ENCODE assay signal across 9 mouse cellular contexts in genomic region chr13:112994191-112994590, GRCm38 (mm10). TPM values are rescaled to one million over a fixed set of nuclear protein-coding genes. Genes with fewer than 3 reads are reported as not detected.
DNase-seq lines count a peak whose midpoint lies in the region; ATAC-seq and TF ChIP-seq lines count a peak whose summit lies in the region.
"Had no signal": no experiment of that assay in that cellular context is flagged by ENCODE, and none has a peak within 500 bp of the region (broad histone marks: within the 10 kb centered on the region; RNA-seq: fewer than 3 reads in every experiment).

No protein-coding gene starts in this region.

- peaks cover 3% of the 10 kb centered on the region; the same call in 1 of the 2 replicates for H3K36me3 ChIP-seq in ES-E14 (ENCODE audit: control insufficient read depth, insufficient read depth, low read length, poor library complexity, severe bottlenecking)
- H3K36me3 ChIP-seq in embryonic facial prominence, embryonic 15.5 days, result no peaks in the 10 kb centered on the region
- H3K36me3 ChIP-seq in hindbrain, embryonic 16.5 days (ENCODE audit: control insufficient read depth, insufficient read depth, low read length), result no peaks in the 10 kb centered on the region

- H3K9ac ChIP-seq in ES-E14 (ENCODE audit: insufficient read depth, low read depth, low read length, poor library complexity, severe bottlenecking), result peak overlapping the region; percentile 64
- H3K9ac ChIP-seq in embryonic facial prominence, embryonic 15.5 days, result no peak overlapping the region
- H3K9ac ChIP-seq in hindbrain, embryonic 16.5 days (ENCODE audit: low read depth, low read length), result peak overlapping the region; percentile 45

- H3K27ac ChIP-seq in ES-E14 (ENCODE audit: insufficient read depth, low read depth, low read length, poor library complexity, severe bottlenecking), result no peak overlapping the region
- no peak overlapping the region; the same call in 1 of the 2 replicates for H3K27ac ChIP-seq in bone marrow, adult 2 months (ENCODE audit: control insufficient read depth, insufficient read depth, low read depth, low read length, poor library complexity)
- no peak overlapping the region for H3K27ac ChIP-seq in embryonic facial prominence, embryonic 15.5 days (replicated peaks)
- no peak overlapping the region for H3K27ac ChIP-seq in hindbrain, embryonic 16.5 days (ENCODE audit: low read depth, low read length)

- under 1% methylated on average over 25 of the region's 25 CpGs for WGBS in bone marrow, adult 2 months
- WGBS in embryonic facial prominence, embryonic 15.5 days, result under 1% methylated on average over 25 of the region's 25 CpGs
- WGBS in hindbrain, embryonic 16.5 days, result 1% methylated on average over 25 of the region's 25 CpGs

- peaks cover 92% of the 10 kb centered on the region for H3K27me3 ChIP-seq in embryonic facial prominence, embryonic 15.5 days
- H3K27me3 ChIP-seq in hindbrain, embryonic 16.5 days (replicated peaks; ENCODE audit: control insufficient read depth, insufficient read depth, low read length), result peaks cover 73% of the 10 kb centered on the region

- peak; percentile 73 for DNase-seq in ES-E14 (ENCODE audit: low read depth, low spot score)
- peak; percentile 38 for DNase-seq in left cerebral cortex, postnatal 36 days (ENCODE audit: low spot score in 2 of 2)
- DNase-seq in right cerebral cortex, postnatal 25 days, result peak; percentile 39
- no peak for DNase-seq in gastrocnemius, postnatal 25 days

- no peaks in the 10 kb centered on the region; a peak in 1 of 4 replicates for H3K4me1 ChIP-seq in ES-E14 (ENCODE audit: control insufficient read depth in 2 of 2, insufficient read depth in 2 of 2, low read length in 2 of 2, poor library complexity in 1 of 2)
- H3K4me1 ChIP-seq in bone marrow, adult 2 months (ENCODE audit: control insufficient read depth, insufficient read depth, low read length), result peaks cover 5% of the 10 kb centered on the region
- H3K4me1 ChIP-seq in embryonic facial prominence, embryonic 15.5 days, result peaks cover 33% of the 10 kb centered on the region
- H3K4me1 ChIP-seq in hindbrain, embryonic 16.5 days (ENCODE audit: control insufficient read depth, insufficient read depth, low read depth, low read length), result peaks cover 23% of the 10 kb centered on the region

- ATAC-seq in embryonic facial prominence, embryonic 15.5 days (ENCODE audit: insufficient number of reproducible peaks, low FRiP score, low TSS enrichment, low read depth), result peak; percentile 49; the same call in 1 of the 2 replicates
- ATAC-seq in hindbrain, embryonic 16.5 days, result peak; percentile 71
- ATAC-seq in megakaryocyte progenitor cell, adult 5-6 weeks (replicated peaks; ENCODE audit: poor library complexity), result peak; percentile 66

- peak overlapping the region; percentile 70 for H3K4me2 ChIP-seq in embryonic facial prominence, embryonic 15.5 days (replicated peaks)
- peak overlapping the region; percentile 66 for H3K4me2 ChIP-seq in hindbrain, embryonic 16.5 days (ENCODE audit: low read length)

- peak overlapping the region; percentile 72 to 79 for H3K4me3 ChIP-seq in ES-E14 (ENCODE audit: insufficient read depth in 1 of 2, low read depth in 1 of 2, low read length in 2 of 2, poor library complexity in 1 of 2, severe bottlenecking in 1 of 2)
- peak overlapping the region; percentile 47 for H3K4me3 ChIP-seq in bone marrow, adult 2 months (replicated peaks; ENCODE audit: control insufficient read depth, low read depth, low read length)
- peak overlapping the region; percentile 42 for H3K4me3 ChIP-seq in embryonic facial prominence, embryonic 15.5 days (replicated peaks)
- peak overlapping the region; percentile 46 for H3K4me3 ChIP-seq in hindbrain, embryonic 16.5 days (ENCODE audit: low read length)

- intact Hi-C loops in left cerebral cortex, postnatal 36 days (cut with DNase I), result no loop called here

- TF ChIP-seq CTCF in bone marrow, adult 2 months (IDR thresholded peaks at IDR 0.05; ENCODE audit: control insufficient read depth, insufficient read depth, low read length), result peak; percentile 88

- no peaks in the 10 kb centered on the region for H3K9me3 ChIP-seq in ES-E14 (ENCODE audit: control insufficient read depth, insufficient read depth, low read depth, low read length)
- H3K9me3 ChIP-seq in embryonic facial prominence, embryonic 15.5 days (replicated peaks), result no peaks in the 10 kb centered on the region
- no peaks in the 10 kb centered on the region for H3K9me3 ChIP-seq in hindbrain, embryonic 16.5 days (ENCODE audit: control insufficient read depth, low read length)

- in situ Hi-C loops in ES-E14 (cut with MboI; ENCODE audit: low sequenced_read_pairs in 2 of 2, unreplicated experiment in 2 of 2), result no loop called here

- TF ChIP-seq POLR2A in bone marrow, adult 2 months (IDR thresholded peaks at IDR 0.05; ENCODE audit: borderline replicate concordance, control insufficient read depth, low read depth, low read length), result no peak

TF ChIP-seq in ES-E14, 5 proteins besides CTCF, POLR2A, EP300 and RAD21:
- no peak for TF ChIP-seq ZNF384 (IDR thresholded peaks at IDR 0.05; ENCODE audit: low read depth, low read length)

RNA-seq across cellular contexts. Expression of gene Mcidas, which starts 0.5 kb away (rescaled TPM):
- total RNA-seq in ES-E14 (2012; rRNA removed), result not detected in 2 replicates
- polyA plus RNA-seq in bone marrow, adult 2 months (2011; ENCODE audit: insufficient read depth, insufficient read length, low replicate concordance, missing spikeins), result not detected in 2 replicates
- 5.6 and 14.0 TPM in 2 replicates for polyA plus RNA-seq in embryonic facial prominence, embryonic 15.5 days (2015; fragmentation: Nextera tagmentation; extraction: Ambion mirVana)
- polyA plus RNA-seq in hindbrain, embryonic 16.5 days (2015; fragmentation: Nextera tagmentation; extraction: Ambion mirVana), result 0.55 and 0.62 TPM in 2 replicates
- total RNA-seq in left cerebral cortex, postnatal 36 days (2021), result under 1 TPM; 0.39 to 0.69 TPM
- not detected in 2 replicates for total RNA-seq in megakaryocyte progenitor cell, adult 5-6 weeks (2015)
- not detected in 2 replicates for total RNA-seq in megakaryocyte progenitor cell, adult 5-6 weeks (2017)
- total RNA-seq in gastrocnemius, postnatal 25 days (2021), result not detected

RNA-seq across cellular contexts. Expression of gene Ccno, which starts 6.6 kb away (rescaled TPM):
- 10.8 and 13.1 TPM in 2 replicates for total RNA-seq in ES-E14 (2012; rRNA removed)
- 3.8 and 4.0 TPM in 2 replicates for polyA plus RNA-seq in bone marrow, adult 2 months (2011; ENCODE audit: insufficient read depth, insufficient read length, low replicate concordance, missing spikeins)
- polyA plus RNA-seq in embryonic facial prominence, embryonic 15.5 days (2015; fragmentation: Nextera tagmentation; extraction: Ambion mirVana), result 10.8 and 26.9 TPM in 2 replicates
- polyA plus RNA-seq in hindbrain, embryonic 16.5 days (2015; fragmentation: Nextera tagmentation; extraction: Ambion mirVana), result 0.98 and 1.2 TPM in 2 replicates
- total RNA-seq in left cerebral cortex, postnatal 36 days (2021), result 1 to 10 TPM; 1.7 to 1.8 TPM
- 1.5 and 2.1 TPM in 2 replicates for total RNA-seq in megakaryocyte progenitor cell, adult 5-6 weeks (2015)
- 1.4 and 1.6 TPM in 2 replicates for total RNA-seq in megakaryocyte progenitor cell, adult 5-6 weeks (2017)
- not detected for total RNA-seq in gastrocnemius, postnatal 25 days (2021)

RNA-seq across cellular contexts. Expression of gene Cdc20b, which starts 40.7 kb away (rescaled TPM):
- 0.16 and 0.49 TPM in 2 replicates for total RNA-seq in ES-E14 (2012; rRNA removed)
- not detected in 2 replicates for polyA plus RNA-seq in bone marrow, adult 2 months (2011; ENCODE audit: insufficient read depth, insufficient read length, low replicate concordance, missing spikeins)
- polyA plus RNA-seq in embryonic facial prominence, embryonic 15.5 days (2015; fragmentation: Nextera tagmentation; extraction: Ambion mirVana), result 3.1 and 8.1 TPM in 2 replicates
- 0.56 and 0.86 TPM in 2 replicates for polyA plus RNA-seq in hindbrain, embryonic 16.5 days (2015; fragmentation: Nextera tagmentation; extraction: Ambion mirVana)
- total RNA-seq in left cerebral cortex, postnatal 36 days (2021), result not detected
- total RNA-seq in megakaryocyte progenitor cell, adult 5-6 weeks (2015), result not detected in 2 replicates
- not detected in 2 replicates for total RNA-seq in megakaryocyte progenitor cell, adult 5-6 weeks (2017)
- total RNA-seq in gastrocnemius, postnatal 25 days (2021), result not detected
- polyA plus RNA-seq: gonadal fat pad, adult 2 months had no signal

RNA-seq across cellular contexts. Expression of gene Gpx8, which starts 52.0 kb away (rescaled TPM):
- total RNA-seq in ES-E14 (2012; rRNA removed), result 17.0 and 35.5 TPM in 2 replicates
- polyA plus RNA-seq in bone marrow, adult 2 months (2011; ENCODE audit: insufficient read depth, insufficient read length, low replicate concordance, missing spikeins), result 4.6 and 23.8 TPM in 2 replicates
- 190 and 192 TPM in 2 replicates for polyA plus RNA-seq in embryonic facial prominence, embryonic 15.5 days (2015; fragmentation: Nextera tagmentation; extraction: Ambion mirVana)
- 60.3 and 64.8 TPM in 2 replicates for polyA plus RNA-seq in hindbrain, embryonic 16.5 days (2015; fragmentation: Nextera tagmentation; extraction: Ambion mirVana)
- total RNA-seq in left cerebral cortex, postnatal 36 days (2021), result 1 to 10 TPM; 9.3 to 9.5 TPM
- total RNA-seq in megakaryocyte progenitor cell, adult 5-6 weeks (2015), result not detected in 2 replicates
- total RNA-seq in megakaryocyte progenitor cell, adult 5-6 weeks (2017), result not detected in 2 replicates
- 10 to 100 TPM; 10.3 to 16.3 TPM for total RNA-seq in gastrocnemius, postnatal 25 days (2021)
